Mouse (Mus musculus) stomach, embryonic 16.5 days (tissue): ENCODE data around the gene Cyb5d1. TPM values are rescaled to one million over a fixed set of nuclear protein-coding genes. Genes with fewer than 3 reads are reported as not detected.

Experiments
- ATAC-seq: fragments of 200-750 bp; cut with Nextera tagmentation; 2 replicates; pipeline ENCODE4 v1.8.0; 2017; ENCODE audit warnings: moderate number of reproducible peaks, moderate TSS enrichment; ENCODE audit not compliant: insufficient read depth, low FRiP score
- H3K27ac ChIP-seq: fragments of 300-500 bp; sonication (generic); 2 replicates; pipeline ENCODE4 v1.5.1; 2014; ENCODE audit warnings: low read length
- H3K27me3 ChIP-seq: fragments of 300-500 bp; sonication (generic); 2 replicates; pipeline ENCODE4 v1.6.1; 2014; ENCODE audit warnings: low read length, control low read depth, mixed read lengths; ENCODE audit not compliant: control insufficient read depth, insufficient read depth
- H3K36me3 ChIP-seq: fragments of 300-500 bp; sonication (generic); 2 replicates; pipeline ENCODE4 v1.6.1; 2014; ENCODE audit warnings: low read length; ENCODE audit not compliant: control insufficient read depth, insufficient read depth
- H3K4me1 ChIP-seq: fragments of 300-500 bp; sonication (generic); 2 replicates; pipeline ENCODE4 v1.6.1; 2014; ENCODE audit warnings: low read length, control low read depth, mixed read lengths; ENCODE audit not compliant: control insufficient read depth, insufficient read depth
- H3K4me2 ChIP-seq: fragments of 300-500 bp; sonication (generic); 2 replicates; pipeline ENCODE4 v1.6.1; 2014; ENCODE audit warnings: low read depth, low read length, mixed read lengths
- H3K4me3 ChIP-seq: fragments of 300-500 bp; sonication (generic); replicated peaks from 2 replicates; pipeline ENCODE4 v1.5.1; 2014; ENCODE audit warnings: mild to moderate bottlenecking, low read length
- H3K9ac ChIP-seq: fragments of 300-500 bp; sonication (generic); 2 replicates; pipeline ENCODE4 v1.6.1; 2014; ENCODE audit warnings: low read length
- H3K9me3 ChIP-seq: fragments of 300-500 bp; sonication (generic); replicated peaks from 2 replicates; pipeline ENCODE4 v1.6.1; 2016; ENCODE audit warnings: low read length, control low read depth; ENCODE audit not compliant: control insufficient read depth
- WGBS: fragments of 180-500 bp; shearing (Covaris S2); extraction: QIAGEN DNeasy Blood & Tissue Kit; methylation state at CpG from one replicate; pipeline ENCODE4 v1.1.7; 2014; 5-methylcytosine and 5-hydroxymethylcytosine counted together
- polyA plus RNA-seq: library from polyadenylated mRNA; unstranded; fragments of >200 nt; fragmentation: Nextera tagmentation; extraction: Ambion mirVana; gene quantifications from 2 replicates; pipeline ENCODE4 v1.2.1, GENCODE M21; 2015

Cyb5d1 gene
- polyA plus RNA-seq, 1 experiment from 2014 or later, result 29.4 TPM

- no peak overlapping the region for H3K9ac ChIP-seq
- H3K27me3 ChIP-seq, result no peaks in the 10 kb centered on the region
- ATAC-seq, result no peak
- WGBS, result 83% methylated on average over 4 of the region's 4 CpGs
- peaks cover 30% of the 10 kb centered on the region for H3K4me1 ChIP-seq
- H3K4me3 ChIP-seq, result no peak overlapping the region
- H3K36me3 ChIP-seq, result no peaks in the 10 kb centered on the region; the same call in 1 of the 2 replicates
- no peak overlapping the region for H3K27ac ChIP-seq
- H3K4me2 ChIP-seq, result no peak overlapping the region
- no peaks in the 10 kb centered on the region for H3K9me3 ChIP-seq
Measured at GRCm38 (mm10) chr11:69375646-69376045, 19.8 kb downstream of the Cyb5d1 start.

- Histone ChIP-seq H3K4me2 (no peak overlapping the region), H3K27ac (no peak overlapping the region), H3K27me3 (no peaks in the 10 kb centered on the region), H3K4me1 (peaks cover 33% of the 10 kb centered on the region), H3K36me3 (no peaks in the 10 kb centered on the region; the same call in 1 of the 2 replicates), H3K9me3 (no peaks in the 10 kb centered on the region), H3K9ac (peak overlapping the region; percentile 12; the same call in 1 of the 2 replicates), H3K4me3 (no peak overlapping the region)
- 86% methylated on average over 16 of the region's 16 CpGs for WGBS
- no peak for ATAC-seq
Measured at GRCm38 (mm10) chr11:69373223-69373965, 22.0 kb downstream of the Cyb5d1 start.

- Histone ChIP-seq H3K9ac (no peak overlapping the region), H3K36me3 (no peaks in the 10 kb centered on the region; the same call in 1 of the 2 replicates), H3K4me1 (peaks cover 33% of the 10 kb centered on the region), H3K27ac (peak overlapping the region; percentile 89), H3K27me3 (no peaks in the 10 kb centered on the region), H3K4me2 (no peak overlapping the region), H3K9me3 (no peaks in the 10 kb centered on the region), H3K4me3 (no peak overlapping the region)
- no peak for ATAC-seq
- 54% methylated on average over 3 of the region's 3 CpGs for WGBS
Measured at GRCm38 (mm10) chr11:69372780-69373170, 22.7 kb downstream of the Cyb5d1 start.

GRCm38 (mm10) chr11:69372056-69372779, 23.2 kb downstream of the Cyb5d1 start:
- Histone ChIP-seq H3K27me3 (no peaks in the 10 kb centered on the region), H3K4me1 (peaks cover 33% of the 10 kb centered on the region), H3K36me3 (no peaks in the 10 kb centered on the region; the same call in 1 of the 2 replicates), H3K27ac (peak overlapping the region; percentile 89), H3K4me2 (peak overlapping the region; percentile 27; the same call in 1 of the 2 replicates), H3K4me3 (no peak overlapping the region), H3K9me3 (no peaks in the 10 kb centered on the region), H3K9ac (peak overlapping the region; percentile 5; the same call in 1 of the 2 replicates)
- WGBS, result 36% methylated on average over 12 of the region's 12 CpGs
- no peak for ATAC-seq

- Histone ChIP-seq H3K4me3 (no peak overlapping the region), H3K27me3 (no peaks in the 10 kb centered on the region), H3K36me3 (no peaks in the 10 kb centered on the region; the same call in 1 of the 2 replicates), H3K9ac (peak overlapping the region; percentile 5; the same call in 1 of the 2 replicates), H3K4me1 (peaks cover 33% of the 10 kb centered on the region), H3K27ac (peak overlapping the region; percentile 89), H3K4me2 (peak overlapping the region; percentile 40; the same call in 1 of the 2 replicates), H3K9me3 (no peaks in the 10 kb centered on the region)
- WGBS, result 52% methylated on average over 12 of the region's 12 CpGs
- no peak for ATAC-seq
Measured at GRCm38 (mm10) chr11:69371601-69372000, 23.8 kb downstream of the Cyb5d1 start.

GRCm38 (mm10) chr11:69370817-69371215, 24.6 kb downstream of the Cyb5d1 start:
- H3K4me1 ChIP-seq, result peaks cover 37% of the 10 kb centered on the region
- H3K4me2 ChIP-seq, result peak overlapping the region; percentile 40
- 12% methylated on average over 9 of the region's 9 CpGs for WGBS
- H3K27ac ChIP-seq, result peak overlapping the region; percentile 89
- H3K27me3 ChIP-seq, result no peaks in the 10 kb centered on the region
- 0 out of 2 replicates have a peak overlapping the region, but pooled peaks have one; percentile 5 for H3K9ac ChIP-seq
- no peaks in the 10 kb centered on the region for H3K9me3 ChIP-seq
- H3K36me3 ChIP-seq, result no peaks in the 10 kb centered on the region
- ATAC-seq, result no peak
- peak overlapping the region; percentile 2; the same call in 1 of the 2 replicates for H3K4me3 ChIP-seq

GRCm38 (mm10) chr11:69369990-69370816, 25.2 kb downstream of the Cyb5d1 start:
- H3K27ac ChIP-seq, result peak overlapping the region; percentile 100
- peaks cover 43% of the 10 kb centered on the region for H3K4me1 ChIP-seq
- WGBS, result 13% methylated on average over 2 of the region's 2 CpGs
- H3K9me3 ChIP-seq, result no peaks in the 10 kb centered on the region
- peak overlapping the region; percentile 85 for H3K4me3 ChIP-seq
- H3K4me2 ChIP-seq, result peak overlapping the region; percentile 95
- no peaks in the 10 kb centered on the region for H3K36me3 ChIP-seq
- no peak for ATAC-seq
- H3K9ac ChIP-seq, result peak overlapping the region; percentile 99; the same call in 1 of the 2 replicates
- H3K27me3 ChIP-seq, result no peaks in the 10 kb centered on the region

- peak within 1 kb of the TSS; percentile 85 for H3K4me3 ChIP-seq
- ATAC-seq, result no peak
- no peaks in the 10 kb centered on the region for H3K36me3 ChIP-seq
- under 1% methylated on average over 20 of the region's 34 CpGs for WGBS
- H3K4me2 ChIP-seq, result peak within 1 kb of the TSS; percentile 95
- peak within 1 kb of the TSS; percentile 99 for H3K9ac ChIP-seq
- H3K9me3 ChIP-seq, result no peaks in the 10 kb centered on the region
- no peaks in the 10 kb centered on the region for H3K27me3 ChIP-seq
- H3K27ac ChIP-seq, result peak within 1 kb of the TSS; percentile 100
- H3K4me1 ChIP-seq, result peaks cover 51% of the 10 kb centered on the region
Measured at GRCm38 (mm10) chr11:69369215-69369989, 26.0 kb downstream of the Cyb5d1 start, which contains the start of gene Chd3. Chd3 (minus strand) TSS chr11:69369406.
